Mouse (Mus musculus) midbrain, embryonic 11.5 days (tissue): ENCODE measurements around the gene Bbs9. TPM values are rescaled to one million over a fixed set of nuclear protein-coding genes. Genes with fewer than 3 reads are reported as not detected.

Experiments
- ATAC-seq: fragments of 200-750 bp; cut with Nextera tagmentation; 2 replicates; pipeline ENCODE4 v1.8.0; 2017; ENCODE audit warnings: moderate TSS enrichment, moderate library complexity; ENCODE audit not compliant: low FRiP score
- DNase-seq: peaks from one replicate; pipeline ENCODE4 v3.0.0; 2015; ENCODE audit warnings: low spot score; ENCODE audit errors: missing footprints
- H3K27ac ChIP-seq: fragments of 300-500 bp; sonication (generic); 2 replicates; pipeline ENCODE4 v1.5.1; 2014; ENCODE audit warnings: low read depth, low read length
- H3K27me3 ChIP-seq: fragments of 300-500 bp; sonication (generic); 2 replicates; pipeline ENCODE4 v1.6.1; 2014; ENCODE audit warnings: mild to moderate bottlenecking, low read length, moderate library complexity, mixed read lengths; ENCODE audit not compliant: control insufficient read depth, insufficient read depth
- H3K36me3 ChIP-seq: fragments of 300-500 bp; sonication (generic); 2 replicates; pipeline ENCODE4 v1.6.1; 2014; ENCODE audit warnings: mild to moderate bottlenecking, low read length, moderate library complexity, mixed read lengths; ENCODE audit not compliant: control insufficient read depth, insufficient read depth
- H3K4me1 ChIP-seq: fragments of 300-500 bp; sonication (generic); 2 replicates; pipeline ENCODE4 v1.6.1; 2014; ENCODE audit warnings: low read length; ENCODE audit not compliant: control insufficient read depth, insufficient read depth
- H3K4me2 ChIP-seq: fragments of 300-500 bp; sonication (generic); 2 replicates; pipeline ENCODE4 v1.6.1; 2014; ENCODE audit warnings: mild to moderate bottlenecking, moderate library complexity
- H3K4me3 ChIP-seq: fragments of 300-500 bp; sonication (generic); 2 replicates; pipeline ENCODE4 v1.5.1; 2014; ENCODE audit warnings: low read depth, low read length
- H3K9ac ChIP-seq: fragments of 300-500 bp; sonication (generic); 2 replicates; pipeline ENCODE4 v1.6.1; 2014; ENCODE audit warnings: low read length
- H3K9me3 ChIP-seq: fragments of 300-500 bp; sonication (generic); 2 replicates; pipeline ENCODE4 v1.6.1; 2016; ENCODE audit warnings: low read length; ENCODE audit not compliant: control insufficient read depth
- WGBS: fragments of 180-500 bp; shearing (Covaris S2); extraction: QIAGEN DNeasy Blood & Tissue Kit; methylation state at CpG from one replicate; pipeline ENCODE4 v1.1.7; 2014; 5-methylcytosine and 5-hydroxymethylcytosine counted together
- polyA plus RNA-seq: library from polyadenylated mRNA; unstranded; fragments of >200 nt; fragmentation: Nextera tagmentation; extraction: Ambion mirVana; gene quantifications from 2 replicates; pipeline ENCODE4 v1.2.1, GENCODE M21; 2014

The Bbs9 gene
- polyA plus RNA-seq, 1 experiment from 2014 or later = 17.4 TPM

DNA sequence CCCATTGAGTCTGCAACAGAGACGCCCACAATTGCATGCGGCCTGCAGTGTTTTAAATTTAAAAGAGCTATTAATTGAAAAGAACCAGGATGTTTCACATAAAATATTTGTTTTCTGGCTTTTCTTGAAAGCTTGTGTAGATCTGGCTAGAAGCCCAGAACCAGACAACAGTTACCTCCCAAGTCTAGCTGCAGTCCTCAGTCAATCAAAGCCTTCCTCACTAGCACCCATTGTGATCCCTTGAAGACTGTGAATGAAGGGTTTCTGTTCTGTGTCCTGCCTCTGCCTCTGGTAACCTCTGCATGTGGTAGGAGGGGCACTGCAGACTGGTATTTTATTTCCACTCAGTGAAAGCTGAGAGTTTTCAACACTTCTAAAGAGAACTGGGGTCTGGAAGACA lies 27.5 kb downstream of the Bbs9 start:
- Histone ChIP-seq H3K27ac (no peak overlapping the region), H3K9ac (no peak overlapping the region), H3K4me3 (no peak overlapping the region), H3K36me3 (no peaks in the 10 kb centered on the region), H3K4me2 (no peak overlapping the region), H3K27me3 (no peaks in the 10 kb centered on the region), H3K9me3 (no peaks in the 10 kb centered on the region), H3K4me1 (no peaks in the 10 kb centered on the region)
- ATAC-seq (no peak), DNase-seq (no peak)
- 72% methylated on average over 2 of the region's 2 CpGs for WGBS

DNA sequence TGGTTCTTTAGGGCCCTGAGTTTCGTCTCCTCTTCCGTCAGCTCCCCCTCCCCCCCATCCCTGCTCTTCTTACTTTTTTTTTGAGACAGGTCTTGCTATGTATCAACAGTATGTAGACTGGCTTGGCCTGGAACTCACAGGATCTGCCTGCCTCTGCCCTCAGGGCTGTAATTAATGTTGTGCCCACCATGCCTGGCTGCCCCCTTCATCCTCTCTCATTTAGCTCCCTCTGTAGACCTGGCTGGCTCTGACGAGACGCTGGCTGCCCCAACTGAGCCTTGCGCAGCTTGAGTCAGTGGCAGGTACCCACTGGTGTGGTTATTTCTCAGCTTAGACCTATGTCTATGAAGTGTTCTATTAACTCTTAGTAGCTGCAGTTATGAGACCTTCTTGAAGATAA lies 28.1 kb downstream of the Bbs9 start:
- H3K9ac ChIP-seq = no peak overlapping the region
- ATAC-seq = no peak
- H3K27me3 ChIP-seq = no peaks in the 10 kb centered on the region
- no peak for DNase-seq
- H3K4me2 ChIP-seq = no peak overlapping the region
- H3K4me3 ChIP-seq = no peak overlapping the region
- H3K27ac ChIP-seq = no peak overlapping the region
- no peaks in the 10 kb centered on the region for H3K9me3 ChIP-seq
- WGBS = 84% methylated on average over 5 of the region's 5 CpGs
- no peaks in the 10 kb centered on the region for H3K4me1 ChIP-seq
- no peaks in the 10 kb centered on the region for H3K36me3 ChIP-seq

DNA sequence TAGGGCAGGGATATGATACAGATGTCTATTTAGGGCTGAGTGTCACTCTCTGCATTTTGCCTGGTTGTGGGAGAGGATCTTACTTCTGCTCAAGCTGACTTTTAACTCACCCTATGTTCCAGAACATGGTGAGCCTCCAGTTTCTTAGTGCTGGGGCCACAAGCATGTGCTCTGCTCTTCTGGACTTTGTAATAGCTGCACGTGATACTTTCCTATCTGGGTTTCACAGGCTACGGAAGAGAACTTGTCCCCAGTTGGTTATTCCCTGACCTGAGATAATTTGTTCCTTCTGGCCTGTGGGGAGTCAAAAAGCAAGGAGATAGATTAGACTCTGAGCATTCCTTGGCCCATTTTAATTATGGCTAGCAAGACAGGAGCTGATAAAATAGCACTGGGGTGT lies 30.1 kb downstream of the Bbs9 start:
- WGBS = 77% methylated on average over 2 of the region's 2 CpGs
- H3K27ac ChIP-seq = no peak overlapping the region
- DNase-seq = no peak
- H3K4me2 ChIP-seq = no peak overlapping the region
- no peak overlapping the region for H3K4me3 ChIP-seq
- ATAC-seq = no peak
- no peak overlapping the region for H3K9ac ChIP-seq
- no peaks in the 10 kb centered on the region for H3K27me3 ChIP-seq
- no peaks in the 10 kb centered on the region for H3K9me3 ChIP-seq
- H3K4me1 ChIP-seq = no peaks in the 10 kb centered on the region
- H3K36me3 ChIP-seq = no peaks in the 10 kb centered on the region

DNA sequence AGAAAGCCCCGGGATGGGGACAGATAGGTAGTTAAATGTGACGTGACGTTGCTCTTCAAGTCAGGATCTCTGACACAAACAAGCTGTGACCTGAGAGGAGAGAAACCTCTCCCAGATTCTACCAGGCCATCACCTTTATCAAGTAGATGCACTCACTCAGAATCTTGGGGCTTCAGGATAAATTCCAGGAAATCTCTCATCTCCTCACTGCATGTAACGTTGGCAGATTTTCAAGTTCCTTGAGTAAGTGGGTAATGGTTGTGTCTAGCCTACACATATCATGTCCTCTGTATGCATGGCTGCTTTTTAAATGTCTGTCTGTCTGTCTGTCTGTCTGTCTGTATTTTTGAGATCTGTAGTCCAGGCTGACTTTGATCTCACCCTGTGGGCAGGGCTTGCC lies 39.6 kb downstream of the Bbs9 start:
- 90% methylated on average over 4 of the region's 4 CpGs for WGBS
- Histone ChIP-seq H3K9me3 (no peaks in the 10 kb centered on the region), H3K9ac (no peak overlapping the region), H3K27ac (no peak overlapping the region), H3K4me2 (no peak overlapping the region), H3K27me3 (no peaks in the 10 kb centered on the region), H3K4me1 (no peaks in the 10 kb centered on the region), H3K4me3 (no peak overlapping the region), H3K36me3 (no peaks in the 10 kb centered on the region)
- ATAC-seq (no peak), DNase-seq (no peak)

DNA sequence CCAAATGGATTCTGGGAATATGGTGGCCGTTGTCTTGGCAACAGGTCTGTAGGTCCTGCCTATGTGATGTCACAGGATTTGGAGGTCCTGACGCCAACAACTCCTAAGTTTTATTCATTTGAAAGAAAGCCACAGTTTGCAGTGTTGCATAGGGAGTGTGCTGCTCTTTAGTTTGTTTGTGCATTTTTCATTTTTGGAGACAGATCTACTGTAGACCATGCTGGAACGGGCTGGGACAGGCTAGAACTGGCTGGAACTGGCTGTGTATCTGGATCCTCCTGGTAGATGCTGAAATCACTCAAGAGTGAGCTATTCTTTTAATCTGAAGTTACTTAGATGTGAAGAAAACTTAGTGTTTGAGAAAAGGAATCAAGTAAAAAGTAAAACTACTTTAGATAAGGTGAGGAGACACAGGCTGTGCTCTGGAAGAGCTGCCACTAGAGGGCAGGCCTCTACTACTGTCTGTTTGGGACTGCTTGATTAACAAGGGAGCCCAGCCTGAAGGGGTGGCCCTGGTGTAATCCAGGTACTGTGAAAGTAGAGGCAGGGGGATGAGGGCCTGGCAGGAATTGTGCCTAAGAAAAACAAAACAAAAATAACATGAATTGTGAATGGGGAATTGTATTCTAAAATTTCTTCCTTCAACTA lies 43.0 kb downstream of the Bbs9 start:
- peak; percentile 83 for DNase-seq
- WGBS = 91% methylated on average over 3 of the region's 3 CpGs
- no peak overlapping the region for H3K9ac ChIP-seq
- no peak overlapping the region for H3K4me2 ChIP-seq
- no peaks in the 10 kb centered on the region for H3K27me3 ChIP-seq
- H3K4me1 ChIP-seq = no peaks in the 10 kb centered on the region
- no peaks in the 10 kb centered on the region for H3K36me3 ChIP-seq
- H3K9me3 ChIP-seq = no peaks in the 10 kb centered on the region
- 0 out of 2 replicates have a peak, but pooled peaks have one; percentile 50 for ATAC-seq
- no peak overlapping the region for H3K4me3 ChIP-seq
- H3K27ac ChIP-seq = no peak overlapping the region

DNA sequence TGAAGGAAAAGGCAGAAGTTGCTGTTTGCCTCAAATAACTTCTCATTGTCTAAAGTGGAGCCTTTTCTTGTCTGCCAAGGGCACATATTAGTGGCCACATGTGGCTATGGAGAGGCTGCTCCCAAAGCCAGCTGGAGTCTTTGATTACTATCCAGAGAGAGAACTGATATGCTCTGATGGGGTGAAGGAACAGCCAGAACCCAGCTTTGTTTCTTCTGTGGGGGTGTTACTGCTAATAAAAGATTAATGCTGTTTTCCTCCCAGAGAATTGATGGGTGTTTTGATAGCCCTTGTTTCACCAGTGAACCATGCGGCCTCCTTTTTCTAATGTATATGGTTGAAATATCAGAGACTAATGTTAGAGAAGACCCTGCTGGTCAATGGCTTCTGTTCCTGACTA lies 47.9 kb downstream of the Bbs9 start:
- no peaks in the 10 kb centered on the region for H3K36me3 ChIP-seq
- no peaks in the 10 kb centered on the region for H3K27me3 ChIP-seq
- H3K27ac ChIP-seq = no peak overlapping the region
- ATAC-seq (no peak), DNase-seq (peak; percentile 44)
- no peaks in the 10 kb centered on the region for H3K9me3 ChIP-seq
- H3K4me2 ChIP-seq = no peak overlapping the region
- 100% methylated on average over 1 of the region's 1 CpGs for WGBS
- no peak overlapping the region for H3K9ac ChIP-seq
- no peak overlapping the region for H3K4me3 ChIP-seq
- no peaks in the 10 kb centered on the region for H3K4me1 ChIP-seq

DNA sequence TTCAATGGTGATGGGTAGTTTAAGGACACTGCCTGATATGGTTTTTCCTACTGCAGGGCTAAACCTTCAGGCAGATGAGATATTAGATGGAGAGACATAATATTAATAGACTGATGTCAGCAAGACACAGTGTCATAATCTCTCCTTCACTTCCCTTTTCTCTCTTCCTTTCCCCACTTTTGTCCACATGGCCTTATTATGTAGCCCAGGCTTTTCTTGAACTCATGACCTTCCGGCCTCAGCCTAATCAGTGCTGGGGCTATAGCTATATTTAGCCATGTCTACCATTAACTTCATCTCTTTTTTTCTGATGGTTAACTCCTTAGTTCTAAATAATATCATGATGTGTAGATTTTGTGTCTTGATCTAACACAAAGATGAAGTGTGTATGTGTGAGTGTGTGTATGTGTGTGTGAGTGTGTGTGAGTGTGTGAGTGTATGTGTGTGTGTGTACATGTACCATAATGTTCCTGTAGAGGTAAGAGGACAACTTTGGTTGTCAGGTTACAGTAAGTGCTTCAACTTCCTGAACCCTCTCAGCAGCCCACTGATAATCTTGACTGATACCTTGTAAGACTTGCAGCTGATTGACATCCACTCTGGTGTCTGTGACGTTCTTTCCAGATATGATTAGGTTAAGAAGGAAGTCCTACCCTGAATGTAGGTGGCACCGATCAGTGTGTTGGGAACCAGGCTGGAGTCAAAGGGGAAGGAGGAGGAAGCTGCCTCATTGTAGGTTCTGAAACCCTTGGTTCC lies 55.4 kb downstream of the Bbs9 start:
- no peak for DNase-seq
- Histone ChIP-seq H3K4me2 (no peak overlapping the region), H3K9ac (no peak overlapping the region), H3K27ac (no peak overlapping the region), H3K27me3 (no peaks in the 10 kb centered on the region), H3K4me3 (no peak overlapping the region), H3K4me1 (no peaks in the 10 kb centered on the region), H3K36me3 (no peaks in the 10 kb centered on the region), H3K9me3 (no peaks in the 10 kb centered on the region)
- WGBS = 95% methylated on average over 3 of the region's 3 CpGs
- ATAC-seq = no peak

DNA sequence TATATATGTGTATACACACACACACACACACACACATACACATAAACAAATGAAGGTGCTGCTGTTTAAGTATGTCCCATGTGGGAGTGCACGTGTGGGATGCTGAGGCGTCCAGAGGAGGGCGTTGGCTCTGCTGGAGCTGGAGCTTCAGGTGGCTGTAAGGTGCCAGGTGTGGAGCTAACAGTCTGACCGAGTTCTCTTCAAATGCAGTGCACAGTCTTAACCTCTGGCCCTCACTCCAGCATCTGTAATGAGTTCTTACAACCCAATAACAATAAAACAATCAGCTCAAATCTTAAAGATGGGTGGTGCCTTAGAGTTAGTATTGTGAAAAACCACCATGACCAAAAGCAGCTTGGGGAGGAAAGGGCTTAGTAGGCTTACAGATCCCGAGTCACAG lies 56.6 kb downstream of the Bbs9 start:
- no peak overlapping the region for H3K27ac ChIP-seq
- H3K36me3 ChIP-seq = no peaks in the 10 kb centered on the region
- ATAC-seq (no peak), DNase-seq (no peak)
- no peaks in the 10 kb centered on the region for H3K9me3 ChIP-seq
- no peaks in the 10 kb centered on the region for H3K27me3 ChIP-seq
- H3K4me1 ChIP-seq = no peaks in the 10 kb centered on the region
- H3K4me3 ChIP-seq = no peak overlapping the region
- H3K9ac ChIP-seq = no peak overlapping the region
- 70% methylated on average over 5 of the region's 5 CpGs for WGBS
- no peak overlapping the region for H3K4me2 ChIP-seq

DNA sequence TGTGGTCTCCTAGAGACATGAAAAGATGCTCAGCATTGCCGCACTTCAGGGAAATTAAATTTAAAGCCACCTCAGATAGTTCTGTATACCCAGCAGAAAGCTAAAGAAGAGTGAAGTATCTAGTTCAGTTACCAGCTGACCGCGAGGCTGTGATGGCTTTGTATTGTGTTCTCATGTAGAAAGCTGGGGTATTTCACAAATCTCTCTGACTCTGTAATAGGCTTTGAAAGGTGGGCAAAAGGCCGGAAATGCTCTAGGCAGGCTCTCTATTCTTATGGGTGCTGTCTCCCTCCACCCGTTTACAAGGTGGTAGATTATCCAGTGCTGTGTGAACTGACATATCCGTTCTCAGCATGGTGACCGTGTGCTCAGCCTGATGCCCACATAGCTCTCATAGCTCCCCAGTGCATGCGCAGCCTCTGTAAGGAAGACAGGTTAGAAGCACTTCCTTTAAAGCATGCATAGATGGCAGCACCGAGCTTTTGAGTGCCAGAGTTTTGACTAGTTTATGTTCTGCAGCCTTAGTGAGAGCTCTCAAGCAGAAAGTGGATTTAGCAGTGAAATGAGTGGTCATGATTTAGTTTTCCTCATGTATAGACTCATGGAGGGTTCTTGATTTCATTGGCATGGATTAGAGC lies 57.4 kb downstream of the Bbs9 start:
- ATAC-seq (peak; percentile 58; the same call in 1 of the 2 replicates), DNase-seq (no peak)
- H3K4me2 ChIP-seq = no peak overlapping the region
- no peaks in the 10 kb centered on the region for H3K4me1 ChIP-seq
- WGBS = 59% methylated on average over 9 of the region's 9 CpGs
- H3K36me3 ChIP-seq = no peaks in the 10 kb centered on the region
- no peak overlapping the region for H3K9ac ChIP-seq
- H3K27me3 ChIP-seq = no peaks in the 10 kb centered on the region
- H3K4me3 ChIP-seq = no peak overlapping the region
- no peaks in the 10 kb centered on the region for H3K9me3 ChIP-seq
- no peak overlapping the region for H3K27ac ChIP-seq
